Mouse (Mus musculus) hindlimb bud, embryonic 11.5 days (tissue): ENCODE results near the gene Nup62cl.

ENCODE experiments used
- DNase-seq: peaks from one replicate; pipeline ENCODE4 v3.0.0-alpha.2; 2012; ENCODE audit warnings: low read depth, low spot score; ENCODE audit errors: extremely low spot score

The Nup62cl gene

GRCm38 (mm10) chrX:140062135-140062975 lies at the start of gene Nup62cl, which contains the start of gene Pih1h3b:
TSS of gene Nup62cl (minus strand) at chrX:140062712.
TSS of gene Pih1h3b (plus strand) at chrX:140062879.
- DNase-seq: no peak

GRCm38 (mm10) chrX:140094066-140094465 lies 31.6 kb upstream of the Nup62cl start:
- no peak for DNase-seq

- DNase-seq: no peak
Observed at GRCm38 (mm10) chrX:140082535-140082934, 20.0 kb upstream of the Nup62cl start.

DNA sequence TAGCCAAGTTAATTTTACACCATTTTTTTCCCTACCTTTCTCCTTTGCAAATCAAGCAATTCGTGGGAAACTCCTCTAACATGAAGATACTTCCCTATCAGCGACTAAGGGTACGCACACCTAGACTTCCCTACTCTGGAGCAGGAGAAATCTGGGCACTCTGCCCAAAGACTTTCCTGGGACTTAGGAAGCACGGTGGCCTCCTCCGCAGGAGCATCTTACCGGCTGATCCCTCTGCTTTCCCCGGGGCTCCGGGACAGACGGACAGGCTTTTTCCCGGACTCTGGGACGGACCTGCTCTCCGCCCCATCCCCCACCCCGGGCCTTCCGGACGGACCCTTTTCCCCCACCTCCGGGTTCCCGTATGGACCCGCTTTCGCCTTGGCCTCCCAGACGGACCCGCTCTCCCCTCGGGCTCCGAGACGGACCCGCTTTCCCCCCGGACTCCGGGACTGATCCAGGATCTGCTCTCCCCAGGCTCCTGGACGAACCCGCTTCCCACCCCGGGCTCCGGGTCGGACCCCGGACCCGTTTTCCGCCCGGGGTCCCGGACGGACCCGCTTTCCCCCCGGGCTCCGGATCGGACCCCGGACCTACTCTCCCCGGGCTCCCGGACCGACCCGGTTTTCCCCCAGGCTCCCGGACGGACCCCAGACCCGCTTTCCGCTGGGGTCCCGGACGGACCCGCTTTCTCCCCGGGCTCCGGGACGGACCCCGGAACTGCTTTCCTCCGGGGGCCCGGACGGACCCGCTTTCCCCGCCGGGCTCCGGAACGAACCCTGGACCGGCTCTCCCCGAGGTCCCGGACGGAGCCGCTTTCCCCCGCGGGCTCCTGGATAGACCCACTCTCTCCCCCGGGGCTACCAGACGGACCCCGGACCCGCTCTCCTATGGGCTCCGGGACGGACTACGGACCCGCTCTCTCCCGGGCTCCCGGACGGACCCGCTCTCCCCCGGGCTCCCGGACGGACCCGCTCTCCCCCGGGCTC lies 1.3 kb downstream of the Nup62cl start:
- no peak for DNase-seq

DNA sequence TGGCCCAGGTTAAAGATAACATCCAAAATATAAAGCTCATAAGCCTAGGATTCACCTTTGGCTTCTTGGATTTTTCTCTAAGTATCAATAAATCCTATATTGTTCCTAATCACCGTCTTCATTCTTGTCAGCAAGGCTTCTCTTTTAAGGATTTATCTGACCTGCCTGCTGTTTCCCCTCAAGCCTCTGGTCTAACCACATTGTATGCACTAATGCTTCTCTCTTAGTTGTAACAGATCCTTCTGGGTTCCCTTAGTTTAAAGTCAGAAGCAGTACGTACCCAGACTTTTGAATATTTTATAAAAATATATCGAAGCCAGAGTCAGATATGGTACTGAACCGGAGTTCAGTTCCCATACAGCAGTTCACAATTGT lies 63.8 kb downstream of the Nup62cl start:
- DNase-seq: no peak

DNA sequence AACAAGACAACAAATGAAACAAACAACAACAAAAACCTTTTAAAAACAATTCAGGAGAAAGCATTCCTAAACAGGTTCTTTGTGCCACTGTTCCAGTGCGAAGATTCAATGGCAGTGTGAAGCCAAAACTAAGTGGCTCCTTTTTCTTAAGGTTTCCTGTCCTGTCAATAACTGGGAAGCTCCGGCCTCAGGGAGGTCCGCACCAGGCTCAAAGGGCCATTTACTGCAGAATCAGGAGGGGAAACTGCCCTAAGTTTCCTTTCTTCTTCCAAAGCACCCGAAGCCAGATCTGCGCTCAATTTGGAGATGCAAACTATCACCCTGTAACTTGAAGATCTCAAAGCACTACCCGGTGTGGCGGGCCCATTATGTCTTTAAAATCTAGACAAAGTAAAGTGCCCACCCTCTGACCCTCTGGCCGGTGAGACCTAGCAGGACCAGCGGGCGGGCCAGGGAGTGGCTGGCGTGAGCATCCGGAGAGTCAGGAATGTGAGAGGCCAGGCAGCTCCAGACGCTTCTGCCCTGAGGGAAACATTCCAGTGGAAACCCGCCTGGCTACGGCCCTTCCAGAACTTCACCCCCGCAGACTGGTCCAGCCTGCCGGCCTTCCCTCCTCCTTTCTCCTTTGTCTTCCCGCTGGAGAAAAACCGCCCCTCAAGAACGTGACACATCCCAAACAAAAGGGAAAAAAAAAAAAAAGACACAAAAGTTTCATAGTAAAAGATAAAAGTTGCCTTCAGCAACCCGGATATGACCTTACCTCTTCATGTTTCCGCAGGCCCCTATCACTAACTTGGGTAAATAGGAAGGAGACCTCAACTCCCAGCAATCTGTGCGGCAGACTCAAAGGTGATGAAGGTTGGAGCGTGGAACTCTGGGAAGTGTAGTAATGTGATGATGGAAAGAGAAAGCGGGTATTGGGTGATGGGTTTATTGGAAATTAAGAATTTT lies 64.5 kb downstream of the Nup62cl start, which contains the start of gene Rbm41:
Rbm41 (minus strand) TSS at position 856 of the 951 bp plus-strand sequence.
- peak; percentile 39 for DNase-seq

GRCm38 (mm10) chrX:139982115-139982514 lies 80.4 kb downstream of the Nup62cl start:
- DNase-seq: no peak
